Comparison of ENCODE assay signal across 9 mouse cellular contexts in the genomic region with DNA sequence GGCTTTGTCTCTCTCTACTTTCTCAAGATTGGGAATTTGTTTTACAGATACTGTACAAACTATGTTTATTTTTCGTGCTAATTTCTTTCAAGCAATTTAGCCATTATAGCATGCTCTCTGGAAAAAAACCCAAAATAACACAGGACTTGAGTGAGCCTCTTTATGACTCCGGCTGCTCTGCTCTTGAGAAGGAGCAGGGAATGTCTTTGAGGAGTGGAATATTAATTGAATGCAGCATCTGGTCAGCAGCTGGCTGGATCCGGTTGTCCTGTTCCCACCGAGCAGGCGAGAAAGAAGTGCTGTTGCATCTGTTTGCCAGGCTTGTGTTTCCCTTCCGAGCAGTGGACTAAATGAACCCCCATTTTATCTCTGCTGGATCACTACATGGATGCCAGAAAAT.
A peak's percentile ranks its signal among the peaks of the same experiment; 100 is the strongest.
DNase-seq lines count a peak whose midpoint lies in the region; ATAC-seq and TF ChIP-seq lines count a peak whose summit lies in the region.
"Had no signal": no experiment of that assay in that cellular context is flagged by ENCODE, and none has a peak within 500 bp of the region (broad histone marks: within the 10 kb centered on the region; RNA-seq: fewer than 3 reads in every experiment).

No protein-coding gene starts in this region.

- ATAC-seq in limb, embryonic 14.5 days (ENCODE audit: low FRiP score, low read depth): peak; percentile 67

- no peaks in the 10 kb centered on the region for H3K36me3 ChIP-seq in limb, embryonic 14.5 days (ENCODE audit: control insufficient read depth, insufficient read depth, low read length)
- H3K36me3 ChIP-seq: liver, embryonic 15.5 days had no signal

- no peaks in the 10 kb centered on the region for H3K9me3 ChIP-seq in limb, embryonic 14.5 days (ENCODE audit: control insufficient read depth, low read length)
- H3K9me3 ChIP-seq: liver, embryonic 15.5 days had no signal

- DNase-seq in left cerebral cortex, postnatal 14 days (ENCODE audit: low spot score in 2 of 2): peak; percentile 5 to 13
- no peak for DNase-seq in left cerebral cortex, adult 2 months (ENCODE audit: extremely low spot score in 1 of 2, low spot score in 2 of 2)
- DNase-seq in heart, postnatal 14 days: peak; percentile 20 to 34
- peak; percentile 85 for DNase-seq in limb, embryonic 14.5 days (ENCODE audit: low spot score)
- DNase-seq in retina, embryonic 14.5 days (ENCODE audit: low spot score): peak; percentile 60
- no peak for DNase-seq in thymus, postnatal 25 days
- no peak for DNase-seq in spleen, postnatal 10 days (ENCODE audit: low spot score in 2 of 2)
- no peak for DNase-seq in frontal cortex, postnatal 14 days (ENCODE audit: low spot score in 2 of 2)

- no peaks in the 10 kb centered on the region for H3K27me3 ChIP-seq in limb, embryonic 14.5 days (ENCODE audit: control insufficient read depth, insufficient read depth, low read length)
- H3K27me3 ChIP-seq: liver, embryonic 15.5 days had no signal

- WGBS in limb, embryonic 14.5 days: 7% methylated on average over 6 of the region's 6 CpGs

- no peak overlapping the region for H3K27ac ChIP-seq in left cerebral cortex, adult 2 months
- H3K27ac ChIP-seq in limb, embryonic 14.5 days (replicated peaks; ENCODE audit: low read depth, low read length): no peak overlapping the region; the same call in 1 of the 2 replicates
- H3K27ac ChIP-seq: liver, embryonic 15.5 days had no signal

- peaks cover 24% of the 10 kb centered on the region for H3K4me1 ChIP-seq in limb, embryonic 14.5 days (ENCODE audit: control insufficient read depth, insufficient read depth, low read length)
- H3K4me1 ChIP-seq: liver, embryonic 15.5 days had no signal

- no peak overlapping the region for H3K9ac ChIP-seq in limb, embryonic 14.5 days (ENCODE audit: low read depth, low read length, severe bottlenecking)
- H3K9ac ChIP-seq: liver, embryonic 15.5 days had no signal

- no peak for TF ChIP-seq POLR2A in limb, embryonic 14.5 days (IDR thresholded peaks at IDR 0.05; ENCODE audit: borderline replicate concordance, extremely low read depth, insufficient read depth, insufficient read length)

- no peak overlapping the region for H3K4me3 ChIP-seq in left cerebral cortex, adult 2 months
- no peak overlapping the region; the same call in 1 of the 2 replicates for H3K4me3 ChIP-seq in limb, embryonic 14.5 days (replicated peaks; ENCODE audit: low read length)
- H3K4me3 ChIP-seq: liver, embryonic 15.5 days had no signal

- intact Hi-C loops in left cerebral cortex, postnatal 14 days (cut with DNase I): no loop called here
- intact Hi-C loops in left cerebral cortex, adult 2 months (cut with DNase I): no loop called here
- intact Hi-C loops in heart, postnatal 14 days (cut with DNase I): no loop called here

- no peak for TF ChIP-seq CTCF in left cerebral cortex, adult 2 months (IDR thresholded peaks at IDR 0.05)

- peak overlapping the region; percentile 23 for H3K4me2 ChIP-seq in limb, embryonic 14.5 days (replicated peaks; ENCODE audit: low read depth, low read length, severe bottlenecking)
- H3K4me2 ChIP-seq: liver, embryonic 15.5 days had no signal

Comparison
In these comparisons a context has a peak if more than half of its experiments do, and no peak if none do; other contexts are left out.
1. DNase-seq: peak in left cerebral cortex, postnatal 14 days (2 of 2), heart, postnatal 14 days (2 of 2), limb, embryonic 14.5 days (single experiment) and retina, embryonic 14.5 days (single experiment); none in left cerebral cortex, adult 2 months (0 of 2), thymus, postnatal 25 days (single experiment), spleen, postnatal 10 days (0 of 2) and frontal cortex, postnatal 14 days (0 of 2).